Mouse (Mus musculus): Measurements from ENCODE around the gene Tab1. TPM values are rescaled to one million over a fixed set of nuclear protein-coding genes. Genes with fewer than 3 reads are reported as not detected.
A peak's percentile ranks its signal among the peaks of the same experiment; 100 is the strongest.

The Tab1 gene
- total RNA-seq, 2 experiments from 2014 or later: 23.1 to 30.4 TPM

GRCm38 (mm10) chr15:80132452-80132851 lies 475 bp upstream of the Tab1 start:
- intact Hi-C loops (cut with DNase I): loop anchor here (5.0 to 10.0 kb wide), 2 partner anchors 95 to 572 kb away; no protein-coding TSS in a partner anchor
- DNase-seq (ENCODE audit: low spot score in 2 of 2): no peak

GRCm38 (mm10) chr15:80133682-80134449 lies 939 bp downstream of the Tab1 start:
- intact Hi-C loops (cut with DNase I): loop anchor here (5.0 to 10.0 kb wide), 2 partner anchors 93 to 571 kb away; no protein-coding TSS in a partner anchor
- no peak for DNase-seq (ENCODE audit: low spot score in 2 of 2)

GRCm38 (mm10) chr15:80134450-80134847 lies 1.5 kb downstream of the Tab1 start:
- no peak for DNase-seq (ENCODE audit: low spot score in 2 of 2)
- intact Hi-C loops (cut with DNase I): loop anchor here (5.0 to 10.0 kb wide), 2 partner anchors 93 to 570 kb away; no protein-coding TSS in a partner anchor

- DNase-seq (ENCODE audit: low spot score in 2 of 2): no peak
- intact Hi-C loops (cut with DNase I): loop anchor here (5.0 to 10.0 kb wide), 2 partner anchors 37 to 569 kb away; partner anchors contain the start of gene Mgat3
These were observed 2.6 kb downstream of the Tab1 start for GRCm38 (mm10) chr15:80135499-80135898.

- intact Hi-C loops (cut with DNase I): loop anchor here (5.0 to 10.0 kb wide), 2 partner anchors 36 to 568 kb away; partner anchors contain the start of gene Mgat3
- no peak for DNase-seq (ENCODE audit: low spot score in 2 of 2)
These were observed 3.7 kb downstream of the Tab1 start for GRCm38 (mm10) chr15:80136645-80137044.

GRCm38 (mm10) chr15:80137945-80138791 lies 5.2 kb downstream of the Tab1 start:
- DNase-seq (ENCODE audit: low spot score in 2 of 2): peak; percentile 78
- intact Hi-C loops (cut with DNase I): loop anchor here (5.0 to 10.0 kb wide), 2 partner anchors 34 to 567 kb away; partner anchors contain the start of gene Mgat3

GRCm38 (mm10) chr15:80140302-80140701 lies 7.4 kb downstream of the Tab1 start:
- no peak for DNase-seq (ENCODE audit: low spot score in 2 of 2)
- intact Hi-C loops (cut with DNase I): no loop called here

- DNase-seq (ENCODE audit: low spot score in 2 of 2): no peak
- intact Hi-C loops (cut with DNase I): no loop called here
These were observed 8.0 kb downstream of the Tab1 start for GRCm38 (mm10) chr15:80140878-80141277.

GRCm38 (mm10) chr15:80142130-80142529 lies 9.2 kb downstream of the Tab1 start:
- intact Hi-C loops (cut with DNase I): no loop called here
- DNase-seq (ENCODE audit: low spot score in 2 of 2): no peak

DNA sequence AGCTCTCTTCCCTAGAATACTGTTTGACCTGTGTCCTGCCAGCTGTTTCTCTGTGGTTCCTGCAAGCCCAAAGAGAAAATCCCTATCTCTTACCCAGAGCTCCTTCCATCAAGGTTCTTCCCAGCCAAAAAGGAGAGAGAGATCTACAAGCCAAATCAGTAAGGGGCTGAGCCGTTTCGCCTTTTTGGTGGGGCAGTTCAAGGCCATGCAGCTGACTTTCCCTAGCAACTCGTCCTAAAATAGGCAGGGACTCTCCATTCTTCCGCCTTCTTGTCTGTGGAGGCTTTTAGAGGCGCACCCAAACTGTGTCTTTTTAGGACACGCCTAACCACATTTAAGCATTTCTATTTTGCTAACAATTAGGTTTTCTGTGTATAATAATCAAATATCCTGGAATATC lies 10.8 kb downstream of the Tab1 start:
- no peak for DNase-seq (ENCODE audit: low spot score in 2 of 2)
- intact Hi-C loops (cut with DNase I): no loop called here

DNA sequence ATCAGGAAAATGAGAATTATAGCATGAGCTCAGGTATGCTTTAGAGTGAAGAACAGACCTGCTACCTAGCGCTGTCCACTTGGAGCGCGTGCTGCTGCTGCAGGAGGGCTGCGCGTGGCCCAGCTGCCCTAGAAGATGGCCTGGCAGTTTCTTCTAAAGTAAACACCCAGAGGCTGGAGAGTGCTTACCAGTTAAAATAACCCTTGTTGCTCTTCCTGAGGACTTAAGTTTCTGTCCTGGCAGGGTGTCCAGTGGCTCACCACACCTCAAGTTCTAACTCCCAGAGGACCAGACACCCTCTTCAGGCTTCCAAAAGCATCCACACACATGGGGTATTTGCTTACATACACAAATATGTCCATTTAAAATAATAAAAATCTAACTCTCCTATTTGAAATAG lies 12.5 kb downstream of the Tab1 start:
- no peak for DNase-seq (ENCODE audit: low spot score in 2 of 2)
- intact Hi-C loops (cut with DNase I): no loop called here

DNA sequence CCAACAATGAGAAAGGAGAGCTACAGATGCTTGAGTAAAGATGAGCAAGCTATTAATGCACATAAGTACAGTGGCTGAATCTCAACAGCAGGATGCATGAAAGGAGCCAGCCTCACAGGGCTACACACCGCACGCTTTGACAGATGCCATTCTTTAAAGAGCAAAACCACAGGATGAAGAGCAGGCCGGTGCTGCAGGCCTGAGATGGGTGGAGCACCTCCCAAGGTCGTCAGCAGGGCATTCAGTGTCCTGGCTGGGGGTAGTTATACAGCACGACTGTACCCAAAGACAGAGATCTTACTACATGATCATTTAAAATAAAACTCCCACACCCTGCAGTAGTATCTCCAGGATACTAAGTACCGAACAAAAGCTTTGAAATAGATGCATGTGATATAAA lies 13.2 kb downstream of the Tab1 start:
- no peak for DNase-seq (ENCODE audit: low spot score in 2 of 2)
- intact Hi-C loops (cut with DNase I): no loop called here

DNA sequence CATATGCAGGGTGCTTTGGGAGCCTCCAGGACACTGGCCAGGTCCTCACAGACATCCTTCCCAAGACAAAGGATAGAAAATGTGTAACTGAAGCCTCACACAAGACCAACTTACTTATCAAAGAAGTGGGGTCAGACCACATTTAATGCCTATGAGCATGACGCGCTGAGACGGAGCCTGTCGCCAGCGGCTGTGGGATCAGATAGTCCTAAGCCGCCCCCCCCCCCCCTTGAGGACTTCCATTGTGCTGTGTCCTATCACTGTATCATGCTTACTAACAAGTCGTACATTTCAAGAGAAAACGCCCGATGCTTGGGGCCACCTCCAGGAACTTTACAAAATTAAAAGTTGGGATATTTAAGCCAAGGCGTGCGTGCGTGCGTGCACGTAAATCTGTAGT lies 14.2 kb downstream of the Tab1 start:
- intact Hi-C loops (cut with DNase I): no loop called here
- DNase-seq (ENCODE audit: low spot score in 2 of 2): no peak

DNA sequence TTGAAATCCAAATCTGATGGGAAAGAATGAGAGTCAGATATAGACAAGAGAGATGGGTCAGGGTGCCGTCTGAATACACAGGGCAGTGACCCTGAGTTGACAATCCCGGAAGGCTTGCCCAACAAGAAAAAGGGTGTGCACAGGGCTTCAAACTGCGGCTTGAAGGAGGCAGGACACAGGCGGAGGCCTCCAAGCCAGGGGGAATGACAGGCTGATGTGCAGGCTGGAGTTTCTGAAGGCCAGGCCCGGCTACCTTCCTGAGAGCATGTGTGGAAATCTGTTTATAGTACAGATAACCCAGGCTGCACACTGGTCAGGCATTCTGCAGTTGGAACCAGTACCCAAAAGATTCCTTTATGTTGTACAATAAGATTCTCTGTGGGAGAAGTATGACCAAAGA lies 14.6 kb downstream of the Tab1 start:
- intact Hi-C loops (cut with DNase I): no loop called here
- DNase-seq (ENCODE audit: low spot score in 2 of 2): no peak

GRCm38 (mm10) chr15:80148565-80148964 lies 15.6 kb downstream of the Tab1 start:
- intact Hi-C loops (cut with DNase I): no loop called here
- DNase-seq (ENCODE audit: low spot score in 2 of 2): no peak

GRCm38 (mm10) chr15:80149517-80149916 lies 16.6 kb downstream of the Tab1 start:
- DNase-seq (ENCODE audit: low spot score in 2 of 2): no peak
- intact Hi-C loops (cut with DNase I): no loop called here

- DNase-seq (ENCODE audit: low spot score in 2 of 2): no peak
- intact Hi-C loops (cut with DNase I): no loop called here
These were observed 19.7 kb downstream of the Tab1 start for GRCm38 (mm10) chr15:80152663-80153062.

- intact Hi-C loops (cut with DNase I): no loop called here
- DNase-seq (ENCODE audit: low spot score in 2 of 2): no peak
These were observed 20.8 kb downstream of the Tab1 start for GRCm38 (mm10) chr15:80153757-80154156.

- DNase-seq (ENCODE audit: low spot score in 2 of 2): no peak
- intact Hi-C loops (cut with DNase I): no loop called here
These were observed 22.8 kb downstream of the Tab1 start for GRCm38 (mm10) chr15:80155707-80156106.

GRCm38 (mm10) chr15:80157197-80157943 lies 24.4 kb downstream of the Tab1 start:
- intact Hi-C loops (cut with DNase I): no loop called here
- DNase-seq (ENCODE audit: low spot score in 2 of 2): no peak

Data from left cerebral cortex, postnatal 36 days (tissue).